Mouse (Mus musculus) CD4-positive naive resting alpha-beta T cell, adult 76 days (primary cell): ENCODE results near the gene Mphosph6. TPM values are rescaled to one million over a fixed set of nuclear protein-coding genes. Genes with fewer than 3 reads are reported as not detected.

Source experiments
- total RNA-seq: library from RNA; stranded (reverse); gene quantifications from one replicate; pipeline ENCODE4 v1.2.4, GENCODE M21; 2023

Mphosph6 gene
- 26.6 TPM for total RNA-seq

DNA sequence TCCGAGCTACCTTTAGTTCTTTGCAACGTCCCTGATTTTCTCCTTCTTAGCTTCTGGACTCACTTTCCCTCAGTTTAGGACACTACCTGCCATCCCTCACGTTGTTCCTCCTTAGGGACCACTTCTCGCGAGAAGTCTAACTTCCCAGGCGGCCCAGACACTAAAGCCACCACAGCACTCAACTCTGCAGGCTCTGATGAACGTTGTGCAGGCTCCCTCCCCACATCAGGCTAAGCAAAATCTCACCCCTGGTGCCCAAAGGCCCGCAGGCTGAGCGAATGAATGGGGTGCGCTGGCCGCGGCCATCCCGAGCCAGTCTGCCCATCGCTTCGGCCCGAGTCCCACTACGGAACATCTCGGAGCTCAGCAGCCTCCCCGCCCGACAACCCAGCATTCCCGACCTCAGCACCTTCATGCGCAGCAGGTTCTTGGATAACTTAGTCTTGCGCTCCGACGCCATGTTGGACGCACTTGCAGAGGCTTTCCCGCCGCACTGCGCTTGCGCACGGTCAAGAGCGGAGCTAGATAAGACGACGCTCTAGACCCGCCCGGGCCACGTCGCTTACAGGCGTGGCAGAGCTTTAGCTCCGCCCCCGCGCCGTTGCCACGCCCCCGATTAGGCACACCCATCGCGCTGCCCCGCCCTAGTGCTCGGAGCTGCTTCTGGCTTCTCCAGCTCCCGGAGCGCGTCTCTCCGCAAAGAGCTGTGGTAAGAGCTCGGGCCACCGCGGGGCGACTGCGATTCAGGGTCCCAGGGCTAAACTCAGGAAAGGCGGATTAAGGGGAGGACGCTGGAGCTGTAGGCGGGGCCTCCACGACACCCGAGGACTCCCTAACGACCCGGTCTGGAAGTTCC, at the start of gene Mphosph6:
Gene Mphosph6, minus strand, starts transcription at position 501 of the 856 bp plus-strand sequence.

Other genes with a start within 250 kb of the Mphosph6 start
- gene Sdr42e1, start 128.3 kb downstream of the Mphosph6 start, total RNA-seq, result 1.2 TPM
- not detected for gene Hsd17b2, start 100.0 kb downstream of the Mphosph6 start, total RNA-seq